Mouse (Mus musculus) heart, embryonic 10.5 days (tissue): ENCODE results near the gene Rnf223. TPM values are rescaled to one million over a fixed set of nuclear protein-coding genes. Genes with fewer than 3 reads are reported as not detected.
"Not testable (repeated sequence)": the region's sequence is repeated elsewhere in the genome, so short reads cannot be mapped to it uniquely, and the experiment has no call there.

Experiments used
- DNase-seq: peaks from one replicate; pipeline ENCODE4 v3.0.0-alpha.2; 2017; ENCODE audit warnings: low spot score
- H3K27ac ChIP-seq: fragments of 300-500 bp; sonication (generic); 2 replicates; pipeline ENCODE4 v1.5.1; 2016; ENCODE audit warnings: mild to moderate bottlenecking
- H3K27me3 ChIP-seq: fragments of 300-500 bp; sonication (generic); 2 replicates; pipeline ENCODE4 v1.6.1; 2016; ENCODE audit warnings: mild to moderate bottlenecking; ENCODE audit not compliant: poor library complexity, insufficient read depth, severe bottlenecking
- H3K36me3 ChIP-seq: fragments of 300-500 bp; sonication (generic); 2 replicates; pipeline ENCODE4 v1.6.1; 2016; ENCODE audit warnings: mild to moderate bottlenecking, moderate library complexity
- H3K4me1 ChIP-seq: fragments of 300-500 bp; sonication (generic); 2 replicates; pipeline ENCODE4 v1.6.1; 2016; ENCODE audit warnings: mild to moderate bottlenecking
- H3K4me3 ChIP-seq: fragments of 300-500 bp; sonication (generic); 2 replicates; pipeline ENCODE4 v1.5.1; 2016; ENCODE audit warnings: mild to moderate bottlenecking, moderate library complexity
- H3K9me3 ChIP-seq: fragments of 300-500 bp; sonication (generic); 2 replicates; pipeline ENCODE4 v1.6.1; 2016; ENCODE audit warnings: mild to moderate bottlenecking, moderate library complexity
- WGBS: fragments of 180-500 bp; shearing (Covaris S2); methylation state at CpG from one replicate; pipeline ENCODE4 v1.1.7; 2016; 5-methylcytosine and 5-hydroxymethylcytosine counted together
- polyA plus RNA-seq: library from polyadenylated mRNA; unstranded; fragments of >200 nt; fragmentation: Nextera tagmentation; extraction: Ambion mirVana; gene quantifications from 2 replicates; pipeline ENCODE4 v1.2.1, GENCODE M21; 2016

The Rnf223 gene
- polyA plus RNA-seq, 1 experiment from 2014 or later = 0.55 TPM

- H3K36me3 ChIP-seq = no peaks in the 10 kb centered on the region
- peaks cover 10% of the 10 kb centered on the region; the same call in 1 of the 2 replicates for H3K4me1 ChIP-seq
- H3K27ac ChIP-seq = no peak overlapping the region
- no peaks in the 10 kb centered on the region for H3K27me3 ChIP-seq
- peaks cover 6% of the 10 kb centered on the region; the same call in 1 of the 2 replicates for H3K9me3 ChIP-seq
- no peak for DNase-seq
- no peak overlapping the region for H3K4me3 ChIP-seq
- WGBS = 91% methylated on average over 13 of the region's 13 CpGs
Observed at GRCm38 (mm10) chr4:156135112-156135511, 4.8 kb downstream of the Rnf223 start.

DNA sequence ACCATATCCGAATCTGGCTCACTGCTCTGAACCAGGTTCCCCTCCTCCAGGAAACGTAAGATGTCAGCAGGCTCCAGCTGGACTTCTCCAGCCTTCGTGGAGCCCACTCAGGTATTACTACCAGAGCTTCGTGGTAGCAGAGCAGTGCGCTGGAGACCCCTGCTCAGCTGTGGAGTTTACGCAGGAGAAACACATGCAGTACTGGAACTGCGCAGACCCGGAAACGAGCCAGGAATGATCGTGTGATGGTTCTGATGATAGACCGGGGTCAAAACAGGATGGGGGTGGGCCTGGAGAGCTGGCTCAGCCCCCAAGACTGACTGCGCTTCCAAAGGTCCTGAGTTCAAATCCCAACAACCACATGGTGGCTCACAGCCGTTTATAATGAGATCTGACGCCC is 5.5 kb downstream of the Rnf223 start:
- Histone ChIP-seq H3K27ac (no peak overlapping the region), H3K27me3 (no peaks in the 10 kb centered on the region), H3K4me1 (peaks cover 7% of the 10 kb centered on the region; the same call in 1 of the 2 replicates), H3K9me3 (peaks cover 6% of the 10 kb centered on the region; the same call in 1 of the 2 replicates), H3K4me3 (no peak overlapping the region), H3K36me3 (no peaks in the 10 kb centered on the region)
- no peak for DNase-seq
- WGBS = 94% methylated on average over 14 of the region's 14 CpGs

DNA sequence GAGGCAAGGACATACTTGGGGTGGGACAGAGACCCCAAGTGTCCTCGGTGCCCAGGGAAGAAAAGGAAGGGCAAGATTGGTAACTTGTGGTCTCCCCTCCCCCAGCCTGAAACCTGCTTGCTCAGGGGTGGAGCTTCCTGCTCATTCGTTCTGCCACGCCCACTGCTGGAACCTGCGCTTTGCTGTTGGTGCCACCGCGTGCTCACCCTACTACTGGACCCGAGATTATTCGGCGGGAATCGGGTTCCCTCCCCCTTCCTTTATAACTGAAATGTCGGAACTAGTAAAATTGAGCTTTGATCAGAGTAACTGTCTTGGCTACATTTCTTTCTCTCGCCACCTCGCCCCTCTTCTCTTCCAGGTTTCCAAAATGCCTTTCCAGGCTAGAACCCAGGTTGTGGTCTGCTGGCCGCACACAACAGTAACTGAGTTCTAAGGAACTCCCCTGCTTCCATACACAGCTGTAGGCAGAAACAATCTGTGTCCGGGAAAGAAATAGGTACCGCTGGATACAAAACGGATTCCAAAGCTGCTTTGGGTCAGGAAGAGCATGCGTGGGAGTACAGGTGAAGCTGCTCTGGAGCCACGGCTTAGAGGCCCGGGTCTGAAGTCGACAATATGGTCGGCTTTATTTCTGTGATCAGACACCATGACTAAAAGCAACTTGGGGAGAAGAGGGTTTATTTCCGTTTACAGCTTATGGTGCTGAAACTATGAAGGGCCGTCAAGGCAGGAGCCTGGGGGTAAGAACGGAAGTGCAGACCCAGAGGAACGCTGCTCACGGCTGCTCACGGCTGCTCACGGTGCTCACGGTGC is 6.2 kb downstream of the Rnf223 start:
- Histone ChIP-seq H3K4me3 (no peak overlapping the region), H3K9me3 (peaks cover 6% of the 10 kb centered on the region; the same call in 1 of the 2 replicates), H3K27ac (no peak overlapping the region), H3K4me1 (peaks cover 1% of the 10 kb centered on the region; the same call in 1 of the 2 replicates), H3K27me3 (no peaks in the 10 kb centered on the region), H3K36me3 (no peaks in the 10 kb centered on the region)
- 92% methylated on average over 30 of the region's 30 CpGs for WGBS
- no peak for DNase-seq

DNA sequence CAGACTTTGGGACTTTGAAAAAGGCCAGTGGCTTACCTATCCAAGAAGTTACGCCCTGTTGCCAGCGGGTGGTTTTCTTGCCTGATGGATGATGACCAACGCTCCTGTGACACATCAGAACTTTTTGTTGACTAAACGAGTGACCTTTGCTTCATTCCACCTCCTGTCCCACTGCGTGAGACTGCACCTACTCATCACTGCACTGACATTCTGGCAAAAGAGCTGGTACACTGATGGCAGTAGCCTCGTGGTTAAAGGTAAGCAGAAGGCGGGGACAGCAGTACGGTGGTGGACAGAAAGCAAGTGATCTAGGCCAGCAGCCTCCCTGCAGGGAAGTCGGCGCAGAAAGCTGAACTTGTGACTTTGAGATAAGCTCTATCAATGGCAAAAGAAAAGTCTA is 20.6 kb downstream of the Rnf223 start:
- not testable (repeated sequence) for H3K27me3 ChIP-seq, H3K36me3 ChIP-seq, DNase-seq, H3K4me1 ChIP-seq, H3K9me3 ChIP-seq, H3K4me3 ChIP-seq, H3K27ac ChIP-seq
- 85% methylated on average over 10 of the region's 10 CpGs for WGBS

- no peak overlapping the region for H3K27ac ChIP-seq
- peaks cover 16% of the 10 kb centered on the region for H3K9me3 ChIP-seq
- H3K36me3 ChIP-seq = no peaks in the 10 kb centered on the region
- peak; percentile 68 for DNase-seq
- no peak overlapping the region for H3K4me3 ChIP-seq
- no peaks in the 10 kb centered on the region for H3K4me1 ChIP-seq
- WGBS = 94% methylated on average over 3 of the region's 3 CpGs
- H3K27me3 ChIP-seq = no peaks in the 10 kb centered on the region
Observed at GRCm38 (mm10) chr4:156154771-156155170, 24.5 kb downstream of the Rnf223 start.

- no peak for DNase-seq
- H3K27me3 ChIP-seq = no peaks in the 10 kb centered on the region
- H3K27ac ChIP-seq = no peak overlapping the region
- H3K36me3 ChIP-seq = peaks cover 97% of the 10 kb centered on the region
- no peaks in the 10 kb centered on the region for H3K4me1 ChIP-seq
- WGBS = 92% methylated on average over 9 of the region's 9 CpGs
- H3K4me3 ChIP-seq = no peak overlapping the region
- H3K9me3 ChIP-seq = peaks cover 11% of the 10 kb centered on the region
Observed at GRCm38 (mm10) chr4:156166477-156166876, 36.2 kb downstream of the Rnf223 start.

GRCm38 (mm10) chr4:156168611-156169010 is 38.3 kb downstream of the Rnf223 start:
- WGBS = 90% methylated on average over 8 of the region's 8 CpGs
- H3K27ac ChIP-seq = no peak overlapping the region
- no peaks in the 10 kb centered on the region for H3K4me1 ChIP-seq
- H3K36me3 ChIP-seq = peaks cover 100% of the 10 kb centered on the region
- H3K27me3 ChIP-seq = no peaks in the 10 kb centered on the region
- no peak for DNase-seq
- H3K4me3 ChIP-seq = no peak overlapping the region
- H3K9me3 ChIP-seq = no peaks in the 10 kb centered on the region

GRCm38 (mm10) chr4:156169129-156169528 is 38.8 kb downstream of the Rnf223 start:
- 95% methylated on average over 10 of the region's 10 CpGs for WGBS
- H3K9me3 ChIP-seq = no peaks in the 10 kb centered on the region
- H3K27me3 ChIP-seq = no peaks in the 10 kb centered on the region
- DNase-seq = no peak
- no peak overlapping the region for H3K4me3 ChIP-seq
- peaks cover 100% of the 10 kb centered on the region for H3K36me3 ChIP-seq
- H3K4me1 ChIP-seq = no peaks in the 10 kb centered on the region
- no peak overlapping the region for H3K27ac ChIP-seq

GRCm38 (mm10) chr4:156171828-156172227 is 41.5 kb downstream of the Rnf223 start:
- WGBS = 97% methylated on average over 11 of the region's 11 CpGs
- Histone ChIP-seq H3K36me3 (peaks cover 99% of the 10 kb centered on the region), H3K9me3 (no peaks in the 10 kb centered on the region), H3K4me1 (no peaks in the 10 kb centered on the region), H3K4me3 (no peak overlapping the region), H3K27me3 (no peaks in the 10 kb centered on the region), H3K27ac (no peak overlapping the region)
- DNase-seq = no peak

DNA sequence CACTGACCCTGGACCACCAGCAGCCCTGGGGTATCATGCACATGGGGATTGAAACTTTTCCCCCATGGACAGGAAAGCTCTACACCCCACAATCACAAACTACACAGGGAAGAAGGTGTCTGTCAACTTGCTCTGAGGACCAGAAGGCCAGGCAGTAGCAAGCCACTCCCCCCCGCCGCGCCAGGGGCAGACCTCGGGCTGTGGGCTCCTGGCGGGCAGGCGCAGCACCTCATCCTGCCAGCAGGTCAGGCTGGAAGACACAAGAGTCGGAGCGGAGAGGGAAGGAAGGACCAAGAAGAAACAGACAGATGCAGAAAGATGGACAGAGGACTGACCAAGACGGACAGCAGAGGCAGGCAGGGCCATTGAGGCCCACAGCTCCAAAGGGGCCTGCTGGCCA is 47.3 kb downstream of the Rnf223 start:
- H3K27ac ChIP-seq = no peak overlapping the region
- 87% methylated on average over 9 of the region's 9 CpGs for WGBS

More for the DNA sequence above, 47.3 kb downstream of the Rnf223 start:
- Histone ChIP-seq H3K4me3 (no peak overlapping the region), H3K9me3 (no peaks in the 10 kb centered on the region), H3K36me3 (peaks cover 88% of the 10 kb centered on the region), H3K4me1 (no peaks in the 10 kb centered on the region), H3K27me3 (no peaks in the 10 kb centered on the region)
- no peak for DNase-seq

Other genes starting within 250 kb of the Rnf223 start
- 43.8 and 43.9 TPM in 2 replicates for gene Pusl1, start 238.7 kb upstream of the Rnf223 start, polyA plus RNA-seq
- gene Acap3, start 238.7 kb upstream of the Rnf223 start, polyA plus RNA-seq = 12.3 and 13.3 TPM in 2 replicates
- 97.2 and 135 TPM in 2 replicates for gene Ube2j2, start 186.7 kb upstream of the Rnf223 start, polyA plus RNA-seq
- gene C1qtnf12, start 168.2 kb upstream of the Rnf223 start, polyA plus RNA-seq = 26.2 and 27.0 TPM in 2 replicates
- gene B3galt6, start 137.9 kb upstream of the Rnf223 start, polyA plus RNA-seq = 10.7 and 12.9 TPM in 2 replicates
- gene Sdf4, start 137.6 kb upstream of the Rnf223 start, polyA plus RNA-seq = 139 and 148 TPM in 2 replicates
- gene Tnfrsf4, start 116.7 kb upstream of the Rnf223 start, polyA plus RNA-seq = 0.28 and 1.0 TPM in 2 replicates
- gene Tnfrsf18, start 104.3 kb upstream of the Rnf223 start, polyA plus RNA-seq = 1.4 and 1.7 TPM in 2 replicates
- gene Ttll10, start 71.1 kb upstream of the Rnf223 start, polyA plus RNA-seq = 0.19 and 0.38 TPM in 2 replicates
- 32.2 and 45.6 TPM in 2 replicates for gene 9430015G10Rik, start 20.5 kb upstream of the Rnf223 start, polyA plus RNA-seq
- gene Agrn, start 67.0 kb downstream of the Rnf223 start, polyA plus RNA-seq = 46.3 and 51.3 TPM in 2 replicates
- gene Isg15, start 70.3 kb downstream of the Rnf223 start, polyA plus RNA-seq = 0.59 TPM in 1 of 2 replicates, not detected in the other
- 1.3 and 2.0 TPM in 2 replicates for gene AW011738, start 72.8 kb downstream of the Rnf223 start, polyA plus RNA-seq
- 0.64 and 1.2 TPM in 2 replicates for gene Perm1, start 85.4 kb downstream of the Rnf223 start, polyA plus RNA-seq
- 15.2 and 15.9 TPM in 2 replicates for gene Plekhn1, start 104.3 kb downstream of the Rnf223 start, polyA plus RNA-seq
- gene Noc2l, start 105.5 kb downstream of the Rnf223 start, polyA plus RNA-seq = 59.2 and 96.5 TPM in 2 replicates
- gene Samd11, start 125.1 kb downstream of the Rnf223 start, polyA plus RNA-seq = 1.1 and 2.0 TPM in 2 replicates
- not detected in 2 replicates for gene Vmn2r-ps159, start 200.6 kb downstream of the Rnf223 start, polyA plus RNA-seq